ENCODE assay signal across 8 mouse cellular contexts in genomic region chr7:66839463-66840007, GRCm38 (mm10). TPM values are rescaled to one million over a fixed set of nuclear protein-coding genes. Genes with fewer than 3 reads are reported as not detected.
DNase-seq lines count a peak whose midpoint lies in the region; ATAC-seq and TF ChIP-seq lines count a peak whose summit lies in the region.

TSS of gene Adamts17 (plus strand) at chr7:66839735.

- intact Hi-C loops in heart, postnatal 14 days (cut with DNase I), result loop anchor here (1.0 to 5.0 kb wide), 5 partner anchors 19 to 213 kb away; no protein-coding TSS in a partner anchor

- no peak for TF ChIP-seq POLR2A in ES-Bruce4 (IDR thresholded peaks at IDR 0.05; ENCODE audit: insufficient read depth, low read length)

- TF ChIP-seq EP300 in ES-Bruce4 (IDR thresholded peaks at IDR 0.05; ENCODE audit: insufficient read depth, low read depth, low read length), result 0 out of 2 replicates have a peak, but pooled peaks have one; percentile 19

- H3K27me3 ChIP-seq in ES-Bruce4 (ENCODE audit: control insufficient read depth, insufficient read depth, low read length, poor library complexity, severe bottlenecking), result no peaks in the 10 kb centered on the region
- H3K27me3 ChIP-seq in forebrain, embryonic 15.5 days, result no peaks in the 10 kb centered on the region; the same call in 1 of the 2 replicates
- H3K27me3 ChIP-seq in liver, embryonic 16.5 days (ENCODE audit: control insufficient read depth, insufficient read depth, low read depth, low read length), result peaks cover 38% of the 10 kb centered on the region
- peaks cover 31% of the 10 kb centered on the region for H3K27me3 ChIP-seq in neural tube, embryonic 13.5 days

- no peaks in the 10 kb centered on the region for H3K4me1 ChIP-seq in ES-Bruce4 (ENCODE audit: control insufficient read depth, insufficient read depth, low read length)
- H3K4me1 ChIP-seq in forebrain, embryonic 15.5 days, result peaks cover 32% of the 10 kb centered on the region
- peaks cover 2% of the 10 kb centered on the region; the same call in 1 of the 2 replicates for H3K4me1 ChIP-seq in liver, embryonic 16.5 days (ENCODE audit: control insufficient read depth, low read depth, low read length)
- H3K4me1 ChIP-seq in neural tube, embryonic 13.5 days (replicated peaks), result peaks cover 25% of the 10 kb centered on the region

- TF ChIP-seq CTCF in ES-Bruce4 (IDR thresholded peaks at IDR 0.05; ENCODE audit: low read depth, low read length), result peak; percentile 90

- peak; percentile 91 for ATAC-seq in cerebellum, adult (ENCODE audit: insufficient number of reproducible peaks, low FRiP score, low TSS enrichment)
- peak; percentile 98 for ATAC-seq in forebrain, embryonic 15.5 days (replicated peaks)
- peak; percentile 93 for ATAC-seq in liver, embryonic 16.5 days (ENCODE audit: low read depth)
- peak; percentile 99 for ATAC-seq in neural tube, embryonic 13.5 days (ENCODE audit: low read depth)

- H3K9ac ChIP-seq in ES-Bruce4 (ENCODE audit: low read depth, poor library complexity, severe bottlenecking), result peak within 1 kb of the TSS; percentile 44
- peak within 1 kb of the TSS; percentile 58 for H3K9ac ChIP-seq in forebrain, embryonic 15.5 days (replicated peaks)
- H3K9ac ChIP-seq in liver, embryonic 16.5 days (ENCODE audit: low read depth, low read length), result no peak within 1 kb of the TSS
- peak within 1 kb of the TSS; percentile 80 for H3K9ac ChIP-seq in neural tube, embryonic 13.5 days

- no peak within 1 kb of the TSS for H3K27ac ChIP-seq in ES-Bruce4 (ENCODE audit: insufficient read depth, low read length)
- H3K27ac ChIP-seq in forebrain, embryonic 15.5 days (replicated peaks), result peak within 1 kb of the TSS; percentile 35; the same call in 1 of the 2 replicates
- H3K27ac ChIP-seq in liver, embryonic 16.5 days (ENCODE audit: low read length), result no peak within 1 kb of the TSS
- H3K27ac ChIP-seq in neural tube, embryonic 13.5 days (replicated peaks), result peak within 1 kb of the TSS; percentile 78

- no peaks in the 10 kb centered on the region for H3K36me3 ChIP-seq in ES-Bruce4 (ENCODE audit: control insufficient read depth, insufficient read depth, low read length, poor library complexity, severe bottlenecking)
- no peaks in the 10 kb centered on the region for H3K36me3 ChIP-seq in forebrain, embryonic 15.5 days
- no peaks in the 10 kb centered on the region for H3K36me3 ChIP-seq in liver, embryonic 16.5 days (ENCODE audit: control insufficient read depth, insufficient read depth)
- no peaks in the 10 kb centered on the region for H3K36me3 ChIP-seq in neural tube, embryonic 13.5 days

- peak within 1 kb of the TSS; percentile 62 for H3K4me3 ChIP-seq in ES-Bruce4 (ENCODE audit: low read depth, low read length)
- H3K4me3 ChIP-seq in forebrain, embryonic 15.5 days, result peak within 1 kb of the TSS; percentile 63
- peak within 1 kb of the TSS; percentile 45 for H3K4me3 ChIP-seq in liver, embryonic 16.5 days (ENCODE audit: low read depth, low read length)
- H3K4me3 ChIP-seq in neural tube, embryonic 13.5 days, result peak within 1 kb of the TSS; percentile 73

- H3K9me3 ChIP-seq in ES-Bruce4 (replicated peaks; ENCODE audit: control insufficient read depth, insufficient read depth, low read length, poor library complexity, severe bottlenecking), result no peaks in the 10 kb centered on the region
- no peaks in the 10 kb centered on the region for H3K9me3 ChIP-seq in forebrain, embryonic 15.5 days
- no peaks in the 10 kb centered on the region for H3K9me3 ChIP-seq in liver, embryonic 16.5 days (replicated peaks; ENCODE audit: control insufficient read depth, low read length)
- no peaks in the 10 kb centered on the region for H3K9me3 ChIP-seq in neural tube, embryonic 13.5 days

- H3K4me2 ChIP-seq in forebrain, embryonic 15.5 days (replicated peaks), result peak within 1 kb of the TSS; percentile 99
- peak within 1 kb of the TSS; percentile 81 for H3K4me2 ChIP-seq in liver, embryonic 16.5 days (ENCODE audit: low read depth, low read length)
- H3K4me2 ChIP-seq in neural tube, embryonic 13.5 days, result peak within 1 kb of the TSS; percentile 98

- under 1% methylated on average over 30 of the region's 30 CpGs for WGBS in forebrain, embryonic 15.5 days
- under 1% methylated on average over 30 of the region's 30 CpGs for WGBS in large intestine, adult 2 months
- under 1% methylated on average over 30 of the region's 30 CpGs for WGBS in liver, embryonic 16.5 days (ENCODE audit: insufficient replicate concordance)
- WGBS in neural tube, embryonic 13.5 days, result under 1% methylated on average over 30 of the region's 30 CpGs

- DNase-seq in heart, postnatal 14 days, result peak; percentile 90 to 92
- peak; percentile 85 for DNase-seq in large intestine, adult 2 months (ENCODE audit: low read depth, low spot score)
- DNase-seq in telencephalon, adult 2 months (ENCODE audit: low read depth, low spot score), result peak; percentile 98

RNA-seq across cellular contexts. Expression of gene Adamts17, which starts in this region (rescaled TPM):
- 0.55 and 1.1 TPM in 2 replicates for polyA plus RNA-seq in ES-Bruce4 (2011; ENCODE audit: insufficient read depth, insufficient read length, low read depth, missing spikeins)
- polyA plus RNA-seq in forebrain, embryonic 15.5 days (2015; fragmentation: Nextera tagmentation; extraction: Ambion mirVana), result 3.5 and 5.0 TPM in 2 replicates
- 10 to 100 TPM; 11.7 to 12.8 TPM for total RNA-seq in heart, postnatal 14 days (2021)
- 0.92 and 1.5 TPM in 2 replicates for polyA plus RNA-seq in large intestine, adult 2 months (2012; rRNA removed)
- polyA plus RNA-seq in liver, embryonic 16.5 days (2015; fragmentation: Nextera tagmentation; extraction: Ambion mirVana), result 0.06 and 0.16 TPM in 2 replicates
- polyA plus RNA-seq in neural tube, embryonic 13.5 days (2015; fragmentation: Nextera tagmentation; extraction: Ambion mirVana), result 5.9 and 6.4 TPM in 2 replicates

Comparison
In these comparisons a context has a peak if more than half of its experiments do, and no peak if none do; other contexts are left out.
1. Peak in ATAC-seq, H3K4me3 ChIP-seq and H3K4me2 ChIP-seq in liver, embryonic 16.5 days; RNA of the gene not detected or under 1 TPM.
2. H3K27ac ChIP-seq: peak in forebrain, embryonic 15.5 days (single experiment) and neural tube, embryonic 13.5 days (single experiment); none in ES-Bruce4 (single experiment) and liver, embryonic 16.5 days (single experiment).
3. Peak in every context shown above with its lines, with median percentiles within 50 percentile points of each other: H3K4me3 ChIP-seq, ATAC-seq, H3K4me2 ChIP-seq and DNase-seq.